In genomic region chr9:57566846-57567245, GRCm38 (mm10) we compare ENCODE assay signal across 12 mouse cellular contexts. TPM values are rescaled to one million over a fixed set of nuclear protein-coding genes. Genes with fewer than 3 reads are reported as not detected.
DNase-seq lines count a peak whose midpoint lies in the region; ATAC-seq and TF ChIP-seq lines count a peak whose summit lies in the region.
"Had no signal": no experiment of that assay in that cellular context is flagged by ENCODE, and none has a peak within 500 bp of the region (broad histone marks: within the 10 kb centered on the region; RNA-seq: fewer than 3 reads in every experiment).

No protein-coding gene starts in this region.

- DNase-seq in cerebellum, adult 2 months, result peak in 1 of 2 experiments; percentile 23
- DNase-seq in cerebellum, adult 8-10 months, result no peak
- no peak for DNase-seq in lung, embryonic 14.5 days
- no peak for DNase-seq in lung, postnatal 10 days
- DNase-seq in kidney, adult 11 months, result peak; percentile 88
- no peak for DNase-seq in adrenal gland, adult (ENCODE audit: inconsistent age in 2 of 2, low spot score in 1 of 2)
- DNase-seq in right cerebral cortex, postnatal 10 days (ENCODE audit: low spot score in 2 of 2), result no peak
- DNase-seq: thymus, postnatal 36 days had no signal

- TF ChIP-seq CTCF in cerebellum, adult 2 months (IDR thresholded peaks at IDR 0.05; ENCODE audit: borderline replicate concordance, insufficient read depth, low read depth, low read length), result peak; percentile 47; the same call in 1 of the 2 replicates
- peak; percentile 51 for TF ChIP-seq CTCF in lung, embryonic 14.5 days (IDR thresholded peaks at IDR 0.05; ENCODE audit: low read depth)

- H3K4me3 ChIP-seq in cerebellum, adult 2 months (replicated peaks; ENCODE audit: insufficient read depth, low read depth, low read length), result no peak overlapping the region
- no peak overlapping the region for H3K4me3 ChIP-seq in lung, embryonic 14.5 days (ENCODE audit: low read depth, low read length)
- H3K4me3 ChIP-seq in limb, embryonic 13.5 days, result no peak overlapping the region
- H3K4me3 ChIP-seq: erythroblast, embryonic 14.5 days; liver, embryonic 15.5 days had no signal

- no peaks in the 10 kb centered on the region for H3K9me3 ChIP-seq in lung, embryonic 14.5 days (ENCODE audit: low read depth, low read length)
- H3K9me3 ChIP-seq in limb, embryonic 13.5 days, result no peaks in the 10 kb centered on the region
- H3K9me3 ChIP-seq: liver, embryonic 15.5 days had no signal

- peaks cover 29% of the 10 kb centered on the region for H3K36me3 ChIP-seq in lung, embryonic 14.5 days (ENCODE audit: insufficient read depth)
- H3K36me3 ChIP-seq in limb, embryonic 13.5 days, result peaks cover 36% of the 10 kb centered on the region

- 35% methylated on average over 8 of the region's 8 CpGs for WGBS in cerebellum, adult 2 months
- WGBS in lung, embryonic 14.5 days, result 48% methylated on average over 8 of the region's 8 CpGs
- 49% methylated on average over 8 of the region's 8 CpGs for WGBS in limb, embryonic 13.5 days

- H3K4me1 ChIP-seq in cerebellum, adult 2 months (ENCODE audit: control insufficient read depth, insufficient read depth, low read length), result 0 out of 2 replicates have a peak, but pooled peaks cover under 1% of the 10 kb centered on the region
- H3K4me1 ChIP-seq in lung, embryonic 14.5 days (ENCODE audit: insufficient read depth), result peaks cover under 1% of the 10 kb centered on the region; the same call in 1 of the 2 replicates
- peaks cover 45% of the 10 kb centered on the region for H3K4me1 ChIP-seq in limb, embryonic 13.5 days

- TF ChIP-seq POLR2A in cerebellum, adult 2 months (IDR thresholded peaks at IDR 0.05; ENCODE audit: borderline replicate concordance, insufficient read depth, low read length), result no peak

- ATAC-seq in lung, embryonic 14.5 days (ENCODE audit: insufficient read depth), result no peak
- no peak for ATAC-seq in limb, embryonic 13.5 days (ENCODE audit: low FRiP score, low read depth)

- H3K27ac ChIP-seq in cerebellum, adult 2 months (ENCODE audit: insufficient read depth, low read length), result no peak overlapping the region
- H3K27ac ChIP-seq in lung, embryonic 14.5 days (ENCODE audit: low read depth), result no peak overlapping the region
- H3K27ac ChIP-seq in limb, embryonic 13.5 days, result peak overlapping the region; percentile 81
- H3K27ac ChIP-seq: liver, embryonic 15.5 days had no signal

- H3K9ac ChIP-seq in lung, embryonic 14.5 days, result no peak overlapping the region
- no peak overlapping the region for H3K9ac ChIP-seq in limb, embryonic 13.5 days
- H3K9ac ChIP-seq: liver, embryonic 15.5 days had no signal

- H3K4me2 ChIP-seq in lung, embryonic 14.5 days, result no peak overlapping the region
- H3K4me2 ChIP-seq in limb, embryonic 13.5 days (replicated peaks), result no peak overlapping the region
- H3K4me2 ChIP-seq: liver, embryonic 15.5 days; midbrain, embryonic 11.5 days had no signal

- no peaks in the 10 kb centered on the region for H3K27me3 ChIP-seq in cerebellum, adult 2 months (ENCODE audit: control insufficient read depth, insufficient read depth, low read length)
- no peaks in the 10 kb centered on the region for H3K27me3 ChIP-seq in lung, embryonic 14.5 days (ENCODE audit: insufficient read depth, low read length)
- no peaks in the 10 kb centered on the region for H3K27me3 ChIP-seq in limb, embryonic 13.5 days
- H3K27me3 ChIP-seq: liver, embryonic 15.5 days had no signal

RNA-seq across cellular contexts. Expression of gene Scamp2, which starts 6.1 kb away (rescaled TPM):
- polyA plus RNA-seq in cerebellum, adult 2 months (2012; rRNA removed), result 35.5 and 38.8 TPM in 2 replicates
- 54.2 and 55.6 TPM in 2 replicates for polyA plus RNA-seq in lung, embryonic 14.5 days (2014; fragmentation: Nextera tagmentation; extraction: Ambion mirVana)
- polyA plus RNA-seq in limb, embryonic 13.5 days (2015; fragmentation: Nextera tagmentation; extraction: Ambion mirVana), result 67.1 and 69.1 TPM in 2 replicates

RNA-seq across cellular contexts. Expression of gene Mpi, which starts 14.3 kb away (rescaled TPM):
- polyA plus RNA-seq in cerebellum, adult 2 months (2012; rRNA removed), result 86.5 and 95.1 TPM in 2 replicates
- 35.1 and 38.1 TPM in 2 replicates for polyA plus RNA-seq in lung, embryonic 14.5 days (2014; fragmentation: Nextera tagmentation; extraction: Ambion mirVana)
- polyA plus RNA-seq in limb, embryonic 13.5 days (2015; fragmentation: Nextera tagmentation; extraction: Ambion mirVana), result 56.3 and 58.8 TPM in 2 replicates

RNA-seq across cellular contexts. Expression of gene Ulk3, which starts 22.4 kb away (rescaled TPM):
- polyA plus RNA-seq in cerebellum, adult 2 months (2012; rRNA removed), result 39.5 and 40.3 TPM in 2 replicates
- 8.0 and 10.6 TPM in 2 replicates for polyA plus RNA-seq in lung, embryonic 14.5 days (2014; fragmentation: Nextera tagmentation; extraction: Ambion mirVana)
- 21.0 and 21.4 TPM in 2 replicates for polyA plus RNA-seq in limb, embryonic 13.5 days (2015; fragmentation: Nextera tagmentation; extraction: Ambion mirVana)

RNA-seq across cellular contexts. Expression of gene Fam219b, which starts 29.5 kb away (rescaled TPM):
- polyA plus RNA-seq in cerebellum, adult 2 months (2012; rRNA removed), result 10.9 and 11.0 TPM in 2 replicates
- polyA plus RNA-seq in lung, embryonic 14.5 days (2014; fragmentation: Nextera tagmentation; extraction: Ambion mirVana), result 20.2 and 22.4 TPM in 2 replicates
- 24.2 and 26.8 TPM in 2 replicates for polyA plus RNA-seq in limb, embryonic 13.5 days (2015; fragmentation: Nextera tagmentation; extraction: Ambion mirVana)

RNA-seq across cellular contexts. Expression of gene Cplx3, which starts 39.2 kb away (rescaled TPM):
- 1.4 and 1.5 TPM in 2 replicates for polyA plus RNA-seq in cerebellum, adult 2 months (2012; rRNA removed)
- polyA plus RNA-seq in lung, embryonic 14.5 days (2014; fragmentation: Nextera tagmentation; extraction: Ambion mirVana), result not detected in 2 replicates
- polyA plus RNA-seq in limb, embryonic 13.5 days (2015; fragmentation: Nextera tagmentation; extraction: Ambion mirVana), result not detected in 2 replicates
- polyA plus RNA-seq: erythroblast, embryonic 14.5 days; liver, embryonic 15.5 days had no signal
